Mouse (Mus musculus) embryonic fibroblast, embryonic 13.5 days (primary cell): Measurements from ENCODE around the gene Rbp3.

Experiments used
- CTCF ChIP-seq: IDR thresholded peaks from 2 replicates; pipeline ENCODE4 v1.5.1; 2011; ENCODE audit warnings: mild to moderate bottlenecking, control low read depth, low read length, moderate library complexity, borderline replicate concordance; ENCODE audit not compliant: insufficient read depth
- POLR2A ChIP-seq: IDR thresholded peaks from 2 replicates; pipeline ENCODE4 v1.6.1; 2011; ENCODE audit warnings: low read depth, mild to moderate bottlenecking, control low read depth, low read length, moderate library complexity

GRCm38 (mm10) chr14:33958841-33959240 lies 5.0 kb downstream of the Rbp3 start:
- TF ChIP-seq POLR2A (no peak), CTCF (no peak)
